Mouse (Mus musculus) CH12.LX (cell line): ENCODE data around the gene Gm20388. TPM values are rescaled to one million over a fixed set of nuclear protein-coding genes. Genes with fewer than 3 reads are reported as not detected.

Experiments used
- DNase-seq: peaks from one replicate; pipeline ENCODE4 v3.0.0-alpha.2; 2013; ENCODE audit errors: extremely low read depth
- H3K27ac ChIP-seq: 2 replicates; pipeline ENCODE4 v1.5.1; 2012; ENCODE audit warnings: low read depth, mild to moderate bottlenecking, control low read depth, moderate library complexity; ENCODE audit not compliant: insufficient read depth
- H3K27me3 ChIP-seq: replicated peaks from 2 replicates; pipeline ENCODE3; 2012; ENCODE audit warnings: inconsistent platforms
- H3K36me3 ChIP-seq, 2 experiments: replicated peaks in 1 of 2; 2 replicates each; pipeline versions ENCODE3 to v1.6.1; 2012; ENCODE audit warnings: inconsistent platforms in 1 of 2, low read length in 1 of 2, mild to moderate bottlenecking in 1 of 2, mixed read lengths in 1 of 2, moderate library complexity in 1 of 2; ENCODE audit not compliant: control insufficient read depth in 1 of 2, insufficient read depth in 1 of 2
- H3K4me1 ChIP-seq, 2 experiments: 2 replicates each; pipeline ENCODE4 v1.6.1; 2012; ENCODE audit warnings: inconsistent platforms in 1 of 2, moderate library complexity in 1 of 2; ENCODE audit not compliant: insufficient read depth in 2 of 2, control insufficient read depth in 1 of 2
- H3K4me2 ChIP-seq: 2 replicates; pipeline ENCODE4 v1.6.1; 2012; ENCODE audit warnings: low read depth, mild to moderate bottlenecking, control low read depth; ENCODE audit not compliant: poor library complexity, insufficient read depth, severe bottlenecking
- H3K4me3 ChIP-seq, 3 experiments: fragments of 150-350 bp in 1 of 3; sonication (generic) in 1 of 3; replicated peaks in 1 of 3; 2 replicates each; pipeline versions ENCODE3 to v1.5.1; 2011 to 2012; ENCODE audit warnings: low read depth in 2 of 3, low read length in 2 of 3, mild to moderate bottlenecking in 2 of 3, moderate library complexity in 2 of 3, control low read depth in 1 of 3, improper control_type of control experiment in 1 of 3, inconsistent platforms in 1 of 3, mixed read lengths in 1 of 3; ENCODE audit not compliant: poor library complexity in 1 of 3
- H3K79me2 ChIP-seq: replicated peaks from 2 replicates; pipeline ENCODE4 v1.6.1; 2012; ENCODE audit warnings: mild to moderate bottlenecking, moderate library complexity; ENCODE audit not compliant: control insufficient read depth, poor library complexity, insufficient read depth, severe bottlenecking; ENCODE audit errors: extremely low read depth
- H3K9ac ChIP-seq: 2 replicates; pipeline ENCODE4 v1.6.1; 2012; ENCODE audit warnings: low read depth, mild to moderate bottlenecking, control low read depth, moderate library complexity; ENCODE audit not compliant: insufficient read depth
- H3K9me3 ChIP-seq: replicated peaks from 2 replicates; pipeline ENCODE3; 2012; ENCODE audit warnings: low read length, inconsistent platforms, mixed read lengths
- BHLHE40 ChIP-seq: IDR thresholded peaks from 2 replicates; pipeline ENCODE4 v1.6.1; 2011; ENCODE audit warnings: mild to moderate bottlenecking, low read depth, low read length, improper control_type of control experiment
- CHD1 ChIP-seq: IDR thresholded peaks from 2 replicates; pipeline ENCODE4 v1.6.1; 2012; ENCODE audit warnings: low read depth, low read length, improper control_type of control experiment, inconsistent platforms
- CHD2 ChIP-seq: IDR thresholded peaks from 2 replicates; pipeline ENCODE4 v1.6.1; 2011; ENCODE audit warnings: low read length, improper control_type of control experiment
- CTCF ChIP-seq, 2 experiments: IDR thresholded peaks in 1 of 2; conservative IDR thresholded peaks in 1 of 2; 2 replicates each; pipeline ENCODE4 v1.5.1; 2011 to 2012; ENCODE audit warnings: low read depth in 2 of 2, low read length in 2 of 2, improper control_type of control experiment in 1 of 2, inconsistent platforms in 1 of 2, mild to moderate bottlenecking in 1 of 2, moderate library complexity in 1 of 2
- E2F4 ChIP-seq: IDR thresholded peaks from 2 replicates; pipeline ENCODE4 v1.6.1; 2011; ENCODE audit warnings: low read depth, low read length, improper control_type of control experiment; ENCODE audit not compliant: insufficient replicate concordance
- ELF1 ChIP-seq: IDR thresholded peaks from 2 replicates; pipeline ENCODE4 v1.6.1; 2014; ENCODE audit warnings: low read depth, mild to moderate bottlenecking, inconsistent platforms, low read length, improper control_type of control experiment
- EP300 ChIP-seq: IDR thresholded peaks from 2 replicates; pipeline ENCODE4 v1.6.1; 2011; ENCODE audit warnings: low read length, improper control_type of control experiment
- GABPA ChIP-seq: IDR thresholded peaks from 2 replicates; pipeline ENCODE4 v1.6.1; 2012; ENCODE audit warnings: low read depth, low read length, improper control_type of control experiment, inconsistent platforms; ENCODE audit not compliant: insufficient replicate concordance
- HCFC1 ChIP-seq: IDR thresholded peaks from 2 replicates; pipeline ENCODE4 v1.6.1; 2012; ENCODE audit warnings: low read depth, mild to moderate bottlenecking, inconsistent platforms, low read length, improper control_type of control experiment
- IRF4 ChIP-seq: IDR thresholded peaks from 2 replicates; pipeline ENCODE4 v1.6.1; 2014; ENCODE audit warnings: low read depth, mild to moderate bottlenecking, inconsistent platforms, low read length, improper control_type of control experiment
- JUN ChIP-seq: IDR thresholded peaks from 2 replicates; pipeline ENCODE4 v1.6.1; 2011; ENCODE audit warnings: low read depth, mild to moderate bottlenecking, low read length, improper control_type of control experiment, moderate library complexity; ENCODE audit not compliant: insufficient read depth
- MAFK ChIP-seq: IDR thresholded peaks from 2 replicates; pipeline ENCODE4 v1.6.1; 2011; ENCODE audit warnings: low read length, improper control_type of control experiment; ENCODE audit not compliant: insufficient replicate concordance
- MEF2A ChIP-seq: IDR thresholded peaks from 2 replicates; pipeline ENCODE4 v1.6.1; 2014; ENCODE audit warnings: low read depth, mild to moderate bottlenecking, inconsistent platforms, low read length, improper control_type of control experiment, borderline replicate concordance
- PAX5 ChIP-seq: IDR thresholded peaks from 2 replicates; pipeline ENCODE4 v1.6.1; 2012; ENCODE audit warnings: low read length, inconsistent platforms, mixed read lengths
- POLR2A ChIP-seq: IDR thresholded peaks from 2 replicates; pipeline ENCODE4 v1.6.1; 2011; ENCODE audit warnings: low read depth, mild to moderate bottlenecking, improper control_type of control experiment, low read length
- SIN3A ChIP-seq: IDR thresholded peaks from 2 replicates; pipeline ENCODE4 v1.6.1; 2012; ENCODE audit warnings: low read length, improper control_type of control experiment, inconsistent platforms
- SMC3 ChIP-seq: IDR thresholded peaks from 2 replicates; pipeline ENCODE4 v1.6.1; 2011; ENCODE audit warnings: low read depth, low read length, improper control_type of control experiment
- ZNF384 ChIP-seq: IDR thresholded peaks from 2 replicates; pipeline ENCODE4 v1.6.1; 2012; ENCODE audit warnings: low read depth, low read length, improper control_type of control experiment, inconsistent platforms
- dilution Hi-C: fragments of 300-500 bp; cut with MboI; formaldehyde crosslinking; loops from 2 replicates; pipeline ENCODE4 v1.14.3; 2020; ENCODE audit warnings: low sequenced_read_pairs; ENCODE audit not compliant: extremely low pct_unique_long_range_greater_than_20kb, extremely low pct_ligation_motif_present
- in situ Hi-C: fragments of 300-500 bp; cut with MboI; formaldehyde crosslinking; loops from 3 replicates; pipeline ENCODE4 v1.14.3; 2019; ENCODE audit warnings: low sequenced_read_pairs, low pct_ligation_motif_present, low pct_unique_long_range_greater_than_20kb, mixed read lengths
- polyA plus RNA-seq: library from polyadenylated mRNA; unstranded; fragments of >175 nt; gene quantifications from 2 replicates; pipeline ENCODE4 v1.2.1, GENCODE M21; 2012; ENCODE audit warnings: low read depth; ENCODE audit not compliant: insufficient read length
- total RNA-seq, 2 experiments: library from RNA; depleted of rRNA; stranded (reverse); fragments of 300-350 nt in 1 of 2; fragments of >200 nt in 1 of 2; gene quantifications; 2 replicates each; pipeline ENCODE4 v1.2.3; 2012 to 2014

Gm20388 gene
- total and polyA plus RNA-seq, 3 experiments = 14.8 to 26.3 (median 22.2) TPM

- no peak for TF ChIP-seq GABPA
- TF ChIP-seq PAX5 = no peak
- no peak for TF ChIP-seq MAFK
- no peak for TF ChIP-seq IRF4
- no peak for TF ChIP-seq JUN
- no peak for TF ChIP-seq MEF2A
- no peak for TF ChIP-seq ELF1
- no peak for TF ChIP-seq SIN3A
- no peak for TF ChIP-seq HCFC1
- TF ChIP-seq EP300 = no peak
- no peak for TF ChIP-seq CHD1
- TF ChIP-seq SMC3 = no peak
- H3K27ac ChIP-seq = no peak overlapping the region
- H3K27me3 ChIP-seq = peaks cover 58% of the 10 kb centered on the region
Measured at GRCm38 (mm10) chr8:121695585-121696184, 1785.0 kb downstream of the Gm20388 start.

GRCm38 (mm10) chr8:121697735-121698614 is 1787.3 kb downstream of the Gm20388 start:
- no peak overlapping the region for H3K4me3 ChIP-seq
- no peaks in the 10 kb centered on the region for H3K79me2 ChIP-seq
- H3K4me2 ChIP-seq = peak overlapping the region; percentile 51
- peaks cover 11% of the 10 kb centered on the region for H3K9me3 ChIP-seq
- no peak overlapping the region for H3K9ac ChIP-seq
- TF ChIP-seq ZNF384 (no peak), CHD2 (no peak), E2F4 (no peak), POLR2A (no peak), BHLHE40 (0 out of 2 replicates have a peak, but pooled peaks have one; percentile 3), CTCF (conservative IDR thresholded peaks at IDR 0.05 in 1 of 2, IDR thresholded peaks at IDR 0.05 in 1 of 2; ENCODE audit: low read depth in 2 of 2, low read length in 2 of 2) (no peak), MEF2A (no peak)
- no peak overlapping the region for H3K27ac ChIP-seq
- H3K27me3 ChIP-seq = peaks cover 65% of the 10 kb centered on the region
- dilution Hi-C loops (no loop called here), in situ Hi-C loops (loop anchor here (5.0 kb wide), 1 partner anchor 54 kb away; no protein-coding TSS in a partner anchor)
- peaks cover 8 to 14% of the 10 kb centered on the region in 2 experiments for H3K4me1 ChIP-seq
- no peaks in the 10 kb centered on the region for H3K36me3 ChIP-seq
- DNase-seq = peak; percentile 31

More at GRCm38 (mm10) chr8:121695585-121696184, 1785.0 kb downstream of the Gm20388 start:
- DNase-seq = no peak
- Histone ChIP-seq H3K9ac (no peak overlapping the region), H3K9me3 (peaks cover 25% of the 10 kb centered on the region), H3K36me3 (no peaks in the 10 kb centered on the region), H3K79me2 (no peaks in the 10 kb centered on the region), H3K4me1 (peaks cover 10 to 14% of the 10 kb centered on the region in 2 experiments), H3K4me2 (no peak overlapping the region), H3K4me3 (no peak overlapping the region)
- dilution Hi-C loops (no loop called here), in situ Hi-C loops (loop anchor here (5.0 kb wide), 1 partner anchor 57 kb away; no protein-coding TSS in a partner anchor)
